Mouse (Mus musculus): ENCODE data around the gene Hemgn. TPM values are rescaled to one million over a fixed set of nuclear protein-coding genes. Genes with fewer than 3 reads are reported as not detected.
A peak's percentile ranks its signal among the peaks of the same experiment; 100 is the strongest.

Hemgn gene
- total RNA-seq (2014; fragmentation: Nextera tagmentation): 0.45 and 1.2 TPM in 2 replicates
- 2.2 and 3.0 TPM in 2 replicates for total RNA-seq (2017)

DNA sequence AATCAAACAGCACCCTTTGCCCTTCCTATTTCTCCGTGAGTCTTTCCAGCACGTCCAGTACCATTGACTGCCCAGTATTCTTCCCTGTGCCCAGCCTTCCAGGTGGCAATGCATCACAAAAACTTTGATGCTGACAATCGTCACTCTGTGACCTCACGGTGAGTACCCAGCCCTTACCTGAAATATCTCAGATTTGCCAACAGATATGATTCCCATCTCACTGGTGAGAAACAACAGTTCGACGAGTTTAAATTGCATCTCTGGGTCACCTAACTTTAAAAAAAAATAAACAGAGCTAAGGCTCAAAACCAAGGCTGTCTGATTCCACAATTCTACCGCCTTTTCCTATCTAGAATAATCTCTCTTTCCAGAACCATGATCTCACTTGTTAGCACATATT is at the start of gene Hemgn:
Hemgn (minus strand) TSS at position 101 of the 400 bp plus-strand sequence.
- no peak for ATAC-seq (replicated peaks; ENCODE audit: poor library complexity, severe bottlenecking)

DNA sequence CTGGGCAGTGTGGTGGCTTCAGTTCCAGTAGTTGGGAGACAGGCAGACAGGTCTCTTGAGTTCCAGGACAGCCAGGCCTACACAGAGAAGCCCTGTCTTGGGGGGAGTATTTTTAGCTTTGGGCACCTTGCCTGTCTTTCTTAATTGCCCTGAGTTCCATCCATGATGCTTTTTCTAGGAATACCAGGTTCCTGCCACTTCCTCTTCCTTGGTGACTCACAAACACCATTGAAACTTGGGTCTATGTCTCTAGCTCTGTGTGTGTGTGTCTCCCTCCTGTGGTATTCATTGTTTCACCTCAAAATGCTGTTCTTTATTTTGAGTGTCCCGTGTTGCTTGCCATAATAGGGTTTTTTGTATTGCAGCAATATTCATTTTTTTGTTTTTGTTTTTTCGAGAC is 45.1 kb upstream of the Hemgn start:
- ATAC-seq (replicated peaks; ENCODE audit: poor library complexity, severe bottlenecking): peak; percentile 58; the same call in 1 of the 2 replicates

DNA sequence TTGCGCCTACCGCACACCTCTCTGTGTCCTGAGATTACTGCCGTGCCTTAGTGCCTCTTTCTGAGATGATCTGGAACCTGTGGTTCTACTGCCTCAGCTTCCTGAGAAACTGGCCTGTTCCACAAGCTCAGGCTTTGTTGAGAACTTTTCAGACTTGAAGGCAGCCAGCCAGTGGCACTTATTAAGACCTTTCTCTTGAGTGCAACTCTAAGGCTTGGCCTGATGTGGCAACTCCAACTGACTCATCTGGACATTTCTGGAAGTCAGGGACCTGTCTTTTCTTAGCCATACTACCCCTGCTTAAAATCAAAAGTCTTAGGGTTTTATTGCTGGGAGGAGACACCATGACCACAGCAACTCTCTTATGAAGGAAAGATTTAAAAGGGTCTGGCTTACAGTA is 43.9 kb upstream of the Hemgn start:
- ATAC-seq (replicated peaks; ENCODE audit: poor library complexity, severe bottlenecking): no peak

DNA sequence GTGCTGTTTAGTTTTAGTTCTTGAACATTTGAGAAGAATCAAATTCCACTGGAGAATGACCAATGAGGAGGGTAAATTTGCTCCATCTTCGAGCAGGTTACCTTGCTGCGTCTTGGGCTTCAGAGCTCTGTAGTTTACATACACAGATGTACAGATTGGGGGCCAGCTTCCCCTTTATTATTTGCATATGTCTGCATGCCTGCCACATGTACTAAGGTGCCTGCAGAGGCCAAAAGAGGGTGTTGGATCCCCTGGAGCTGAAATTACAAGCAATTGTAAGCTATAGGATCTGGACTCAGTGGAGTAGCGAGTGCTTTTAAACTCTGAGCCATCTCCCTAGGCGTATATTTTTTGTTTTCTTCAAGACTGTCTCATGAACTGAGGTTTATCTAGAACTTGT is 43.5 kb upstream of the Hemgn start:
- ATAC-seq (replicated peaks; ENCODE audit: poor library complexity, severe bottlenecking): no peak

DNA sequence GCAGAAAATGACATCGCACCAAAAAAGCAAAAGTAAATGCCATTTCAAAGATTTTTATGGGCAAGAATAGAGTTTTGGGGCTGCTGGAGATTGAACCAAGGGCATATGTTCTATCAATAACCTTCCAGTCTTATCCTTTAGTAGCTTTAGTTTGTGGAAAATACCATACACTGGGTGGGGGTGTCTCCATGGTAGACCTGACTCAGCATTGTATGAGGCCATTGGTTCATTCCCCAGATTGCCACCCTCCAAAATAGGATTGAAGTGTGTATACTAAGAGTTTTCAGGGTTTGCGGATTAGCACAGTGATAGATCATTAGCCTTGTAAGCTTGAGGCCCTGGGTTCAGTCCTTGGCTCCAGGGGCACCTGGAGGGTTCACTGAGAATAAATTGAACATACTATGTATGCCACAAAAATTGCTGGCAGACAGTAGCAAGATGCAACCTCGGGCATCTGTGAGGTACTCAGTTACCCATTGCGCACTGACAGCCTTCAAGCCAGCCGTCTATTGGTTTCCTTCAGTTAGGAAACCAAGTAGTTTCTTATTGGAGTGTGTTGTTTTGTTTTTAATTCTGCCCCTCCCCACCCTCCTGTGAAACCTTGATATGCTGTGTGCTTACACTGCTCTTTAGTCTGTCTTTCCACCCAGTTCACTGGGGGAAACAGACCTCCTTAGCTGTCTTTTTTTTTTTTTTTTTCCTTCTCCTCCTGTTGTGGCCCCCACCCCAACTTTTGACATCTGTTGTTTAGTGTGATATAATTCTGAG is 41.0 kb upstream of the Hemgn start:
- ATAC-seq (replicated peaks; ENCODE audit: poor library complexity, severe bottlenecking): no peak

DNA sequence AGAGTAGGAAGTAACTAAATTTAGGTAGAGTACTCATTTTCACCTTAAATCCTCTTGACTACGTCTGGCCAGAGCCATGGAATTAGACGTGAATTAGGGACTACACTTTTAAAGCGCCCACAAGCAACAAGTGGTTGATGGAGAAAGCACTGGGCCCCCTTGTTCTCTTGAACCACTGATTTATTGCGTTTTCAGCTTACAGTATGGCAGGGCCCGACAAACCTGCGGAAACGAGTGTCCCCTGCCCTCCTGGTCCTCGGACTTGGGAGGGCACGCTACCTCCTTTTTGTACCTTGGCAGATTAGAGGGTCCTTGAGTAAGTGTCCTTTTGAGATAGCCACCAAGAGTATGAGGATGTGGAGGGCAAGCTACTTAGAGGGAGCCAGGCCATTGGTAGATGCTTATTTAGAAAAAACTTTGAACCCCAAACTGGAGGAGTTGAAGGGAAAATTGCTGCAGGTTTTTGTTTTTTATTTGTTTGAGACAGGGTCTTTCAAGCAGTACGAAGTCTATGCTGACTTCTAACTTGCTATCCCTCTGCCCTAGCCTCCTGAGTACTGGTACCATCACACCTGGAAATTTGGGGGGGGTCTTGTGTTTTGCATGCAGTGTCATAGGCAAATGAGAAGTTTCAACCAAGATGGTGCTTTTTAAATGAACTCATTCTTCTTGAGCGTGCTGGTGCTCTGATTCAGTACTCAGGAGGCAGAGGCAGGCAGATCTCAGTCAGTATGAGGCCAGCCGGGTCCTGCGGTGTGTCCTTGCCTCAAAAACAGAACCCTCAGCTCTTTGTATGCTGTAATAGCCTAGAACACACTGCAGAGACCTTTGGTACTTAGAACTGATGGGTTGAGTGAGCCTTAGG is 39.8 kb upstream of the Hemgn start:
- ATAC-seq (replicated peaks; ENCODE audit: poor library complexity, severe bottlenecking): no peak

DNA sequence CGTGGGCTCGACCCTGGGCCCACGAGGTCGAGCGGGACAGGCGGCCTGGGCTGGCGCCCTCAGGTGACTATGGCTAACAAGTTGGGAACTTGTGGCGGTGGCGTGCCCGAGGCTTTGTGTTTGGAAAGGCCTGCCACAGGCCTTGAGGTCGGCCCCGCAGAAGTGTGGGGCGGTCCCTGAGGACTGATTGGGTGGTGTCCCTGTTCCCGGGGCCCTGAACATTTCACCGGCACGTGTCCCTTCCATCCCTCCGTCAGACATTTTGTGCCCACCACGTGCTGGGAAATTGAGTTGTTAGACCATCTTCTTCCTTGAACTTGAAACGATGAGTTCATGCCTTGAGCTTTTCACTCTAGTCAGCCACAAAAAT is 39.2 kb upstream of the Hemgn start:
- peak; percentile 34 for ATAC-seq (replicated peaks; ENCODE audit: poor library complexity, severe bottlenecking)

DNA sequence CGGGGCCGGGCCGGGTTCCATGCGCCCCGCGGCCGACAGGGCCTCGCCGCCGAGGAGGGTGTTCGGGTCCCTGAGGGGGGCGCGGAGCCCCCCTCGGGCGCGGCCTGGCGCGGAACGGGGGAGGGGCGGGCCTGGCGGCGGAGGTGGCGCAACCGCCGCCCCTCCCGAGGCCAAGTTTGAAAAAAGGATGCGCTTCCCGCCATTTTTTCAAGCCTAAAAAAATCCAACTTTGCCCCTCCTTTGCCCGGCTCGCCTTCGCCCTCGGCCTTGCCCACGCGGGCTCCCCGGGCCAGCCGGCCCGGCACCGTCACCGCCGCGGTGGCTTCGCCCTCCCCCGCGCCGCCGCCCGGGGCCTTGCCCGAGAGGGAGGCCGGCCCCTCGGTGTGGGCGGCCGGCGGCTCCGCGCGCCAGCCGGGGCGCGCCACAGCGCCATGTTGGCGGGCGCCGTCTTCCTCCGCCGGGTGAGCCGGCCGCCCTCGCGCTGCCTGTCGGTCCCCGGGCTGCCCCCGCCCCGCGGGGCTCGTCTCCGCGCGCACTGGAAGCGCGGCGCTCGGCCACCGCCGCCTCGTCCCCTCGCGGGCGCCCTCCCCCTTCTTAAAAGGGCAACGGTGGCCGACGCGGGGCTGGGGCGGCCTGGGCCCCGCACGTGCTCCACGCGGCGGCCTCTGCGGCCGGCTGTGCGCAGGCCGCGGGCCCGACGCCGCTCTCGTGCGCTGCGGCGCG is 38.6 kb upstream of the Hemgn start:
- ATAC-seq (replicated peaks; ENCODE audit: poor library complexity, severe bottlenecking): peak; percentile 4; the same call in 1 of the 2 replicates

DNA sequence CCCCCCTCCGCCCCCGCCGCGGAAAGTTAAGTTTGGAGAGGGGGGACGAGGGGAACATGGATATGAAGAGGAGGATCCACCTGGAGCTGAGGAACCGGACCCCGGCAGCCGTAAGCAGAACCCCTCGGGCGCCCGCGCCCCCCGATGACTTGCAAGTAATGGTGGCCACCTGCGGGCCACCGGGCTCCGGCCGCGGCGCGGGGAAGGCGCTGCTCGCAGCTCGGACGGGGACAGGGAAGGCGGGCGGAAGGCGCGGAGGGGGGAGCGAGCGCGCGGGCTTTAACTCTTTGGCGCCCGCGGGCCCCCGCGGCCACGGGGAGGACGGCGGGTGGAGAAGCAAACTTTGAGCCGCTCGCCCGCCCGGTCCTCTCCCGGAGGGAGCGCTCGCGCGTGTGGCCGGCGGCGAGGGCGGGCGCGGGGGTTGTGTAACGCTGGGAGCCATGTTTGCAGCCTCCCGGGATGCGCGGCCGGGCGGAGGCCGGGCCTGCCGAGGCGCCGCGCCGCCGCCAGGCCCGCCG is 38.0 kb upstream of the Hemgn start:
- peak; percentile 2; the same call in 1 of the 2 replicates for ATAC-seq (replicated peaks; ENCODE audit: poor library complexity, severe bottlenecking)

DNA sequence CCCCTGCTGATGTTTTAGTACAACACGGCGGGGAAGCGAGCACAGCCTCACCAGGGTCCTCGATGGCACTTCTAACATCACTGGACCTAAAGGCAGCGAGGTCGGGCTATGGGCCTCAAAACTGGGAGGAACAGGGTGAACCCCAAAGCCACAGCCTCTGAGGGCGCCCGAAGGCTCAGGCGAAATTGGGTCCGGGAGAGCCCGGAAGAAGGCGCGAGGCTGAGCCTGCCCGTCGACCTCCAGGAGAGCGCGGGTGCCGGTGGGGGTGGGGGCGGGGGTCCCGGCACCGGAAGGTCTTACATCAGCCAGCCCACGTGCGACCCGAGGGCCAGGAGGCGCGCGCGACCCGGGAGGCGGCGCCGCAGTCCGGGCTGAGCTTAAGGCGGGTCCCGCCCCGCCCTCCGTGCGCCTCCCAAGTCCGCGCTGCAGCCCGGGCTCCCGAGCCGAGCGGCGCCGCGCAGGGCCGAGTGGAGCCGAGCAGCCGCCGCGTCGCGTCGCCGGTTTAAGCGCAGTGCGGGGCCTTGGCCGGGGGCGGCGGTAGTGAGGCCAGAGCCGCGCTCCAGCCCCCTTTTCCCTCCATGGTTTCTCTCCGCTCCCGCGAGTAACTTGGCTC is 37.3 kb upstream of the Hemgn start, which contains the start of gene Anp32b:
Anp32b (plus strand) TSS at position 384 of the 613 bp plus-strand sequence.
- ATAC-seq (replicated peaks; ENCODE audit: poor library complexity, severe bottlenecking): peak; percentile 57

DNA sequence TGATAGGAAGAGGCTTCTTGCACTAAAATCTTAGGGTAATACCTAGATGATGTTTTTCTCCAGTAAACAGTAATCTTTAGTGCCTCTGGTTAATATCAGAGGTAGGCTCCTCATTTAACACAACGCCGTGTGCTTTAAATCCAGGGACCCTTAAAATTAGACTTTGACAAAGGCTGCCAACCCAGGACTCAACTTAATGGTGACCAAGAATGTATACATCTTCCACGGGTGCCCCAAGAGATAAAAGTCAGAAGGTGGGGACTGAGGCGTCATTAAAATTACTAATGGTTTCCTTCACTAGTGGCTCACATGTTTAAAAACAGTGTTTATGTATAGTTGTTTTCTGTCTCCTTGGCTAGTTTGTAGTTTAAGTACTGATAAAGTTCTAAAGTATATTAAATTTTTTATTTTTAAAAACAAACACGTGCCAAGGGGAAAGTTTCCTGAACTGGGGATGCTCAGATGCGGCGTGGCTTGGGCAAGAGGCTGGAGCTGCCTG is 36.8 kb upstream of the Hemgn start:
- ATAC-seq (replicated peaks; ENCODE audit: poor library complexity, severe bottlenecking): no peak

DNA sequence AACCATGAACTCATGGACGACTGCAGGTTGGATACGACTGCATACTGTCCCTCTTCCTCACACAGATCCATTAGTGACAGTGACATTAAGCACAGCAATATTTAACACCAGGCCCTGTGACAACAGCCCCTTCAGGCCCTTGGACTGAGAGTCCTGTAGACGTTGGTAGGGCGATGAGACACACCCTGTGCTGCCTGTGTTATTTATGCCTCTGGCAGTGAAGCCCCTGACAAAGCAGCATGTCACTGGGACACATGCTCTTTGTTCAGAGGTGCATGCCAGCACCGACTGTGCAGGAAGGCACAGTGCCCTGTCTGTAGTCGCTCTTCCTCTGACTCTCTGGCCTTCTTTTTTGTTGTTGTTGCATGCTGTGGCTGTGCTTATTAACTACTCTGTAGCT is 35.6 kb upstream of the Hemgn start:
- ATAC-seq (replicated peaks; ENCODE audit: poor library complexity, severe bottlenecking): no peak

DNA sequence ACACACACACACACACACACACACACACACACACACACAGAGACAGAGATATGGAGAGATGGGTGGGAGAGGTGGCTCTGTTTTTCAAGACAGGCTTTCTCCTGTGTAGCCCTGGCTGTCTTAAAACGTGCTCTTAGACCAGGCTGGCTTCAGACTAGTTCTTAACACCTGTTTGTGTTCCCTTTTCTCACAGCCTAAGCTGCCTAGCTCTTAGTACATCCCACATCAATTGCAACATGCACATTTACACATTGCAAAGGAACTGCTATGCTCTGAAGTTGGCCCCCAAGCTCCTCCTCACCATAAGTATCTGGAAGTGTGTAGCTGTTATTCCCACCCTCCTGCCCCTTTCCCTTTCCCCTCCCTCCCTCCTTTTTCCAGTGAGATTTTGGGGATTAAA is 34.2 kb upstream of the Hemgn start:
- ATAC-seq (replicated peaks; ENCODE audit: poor library complexity, severe bottlenecking): peak; percentile 41

DNA sequence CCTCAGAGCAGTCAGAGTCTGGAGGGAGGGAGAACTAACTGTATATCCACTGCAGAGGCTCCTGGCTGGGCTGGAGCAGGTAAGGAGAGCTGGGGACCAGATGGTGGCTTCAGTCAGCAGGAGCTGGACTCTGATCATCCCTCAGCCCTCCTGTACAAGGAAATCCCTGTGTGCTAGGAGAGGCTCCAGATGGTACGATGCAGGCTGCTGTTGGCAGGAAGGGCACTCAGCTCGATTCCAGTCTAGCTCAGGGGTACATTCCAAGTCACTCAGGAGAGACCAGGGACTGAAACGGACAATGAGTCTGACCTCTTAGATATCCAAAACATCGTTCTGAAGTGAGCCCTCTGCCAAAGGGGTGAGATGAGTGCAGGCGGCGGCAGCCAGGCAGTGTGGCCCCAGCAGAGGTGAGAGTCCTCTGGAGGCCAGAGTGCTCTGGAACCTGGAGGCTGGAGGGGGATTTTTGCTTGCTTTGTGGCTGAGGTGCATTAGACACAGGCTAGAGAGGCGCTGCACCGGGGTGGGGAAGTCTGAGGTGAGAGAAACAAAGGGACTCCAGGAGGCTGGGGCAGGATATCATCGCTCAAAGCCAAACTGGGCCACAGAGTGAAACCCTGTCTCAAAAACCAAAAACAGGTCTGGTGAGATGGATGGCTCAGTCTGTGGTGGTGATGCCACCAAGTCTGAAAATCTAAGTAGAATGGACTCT is 32.1 kb upstream of the Hemgn start:
- ATAC-seq (replicated peaks; ENCODE audit: poor library complexity, severe bottlenecking): no peak

DNA sequence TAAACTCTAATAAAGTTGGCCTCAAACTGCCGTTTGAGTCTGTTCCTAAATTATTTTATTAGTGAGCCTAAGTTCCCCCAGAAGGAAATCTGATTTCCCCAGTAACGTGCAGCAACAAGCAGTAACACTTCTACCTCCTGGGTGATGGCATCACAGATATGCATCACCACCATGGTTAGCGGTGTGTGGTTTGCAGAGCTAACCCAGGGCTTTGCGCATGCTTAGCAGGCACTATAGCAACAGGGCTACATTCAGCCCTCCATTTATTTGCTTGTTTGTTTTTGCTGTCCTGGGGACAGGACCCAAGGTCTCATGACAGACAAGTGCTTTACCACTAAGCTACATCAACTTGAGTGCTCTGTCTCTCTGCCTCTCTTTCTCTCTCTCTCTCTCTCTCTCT is 29.2 kb upstream of the Hemgn start:
- peak; percentile 88 for ATAC-seq (replicated peaks; ENCODE audit: poor library complexity, severe bottlenecking)

DNA sequence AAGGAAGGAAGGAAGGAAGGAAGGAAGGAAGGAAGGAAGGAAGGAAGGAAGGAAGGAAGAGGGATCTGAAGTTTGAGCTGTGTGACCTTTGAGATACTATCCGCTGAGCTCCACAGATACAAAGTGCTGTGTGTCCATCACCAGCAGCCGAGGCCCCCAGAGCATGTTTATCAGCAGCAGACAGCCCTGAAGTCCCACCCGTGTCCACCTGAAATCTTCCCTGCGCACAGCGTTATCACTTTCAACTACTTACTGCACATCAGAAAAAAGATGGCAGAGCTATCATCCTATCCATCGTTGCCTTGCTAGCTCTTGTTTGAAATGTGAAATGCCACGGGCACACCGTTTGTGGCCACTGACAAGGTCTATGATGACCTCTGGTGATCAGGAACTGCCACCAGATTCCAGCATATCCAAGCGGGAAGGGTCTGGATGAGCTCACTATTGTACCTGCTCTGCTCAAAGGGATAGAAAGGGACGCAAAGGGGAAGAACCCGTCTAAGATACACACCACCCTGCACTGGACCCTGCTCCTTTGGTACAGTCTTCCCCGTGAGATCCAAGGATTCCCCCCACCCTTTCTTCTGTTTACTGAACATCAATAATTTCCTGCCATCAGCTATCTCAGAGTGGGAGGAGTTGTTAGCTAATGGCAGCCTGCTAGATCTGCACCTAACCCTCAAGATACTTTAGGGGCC is 19.2 kb upstream of the Hemgn start:
- no peak for ATAC-seq (replicated peaks; ENCODE audit: poor library complexity, severe bottlenecking)

DNA sequence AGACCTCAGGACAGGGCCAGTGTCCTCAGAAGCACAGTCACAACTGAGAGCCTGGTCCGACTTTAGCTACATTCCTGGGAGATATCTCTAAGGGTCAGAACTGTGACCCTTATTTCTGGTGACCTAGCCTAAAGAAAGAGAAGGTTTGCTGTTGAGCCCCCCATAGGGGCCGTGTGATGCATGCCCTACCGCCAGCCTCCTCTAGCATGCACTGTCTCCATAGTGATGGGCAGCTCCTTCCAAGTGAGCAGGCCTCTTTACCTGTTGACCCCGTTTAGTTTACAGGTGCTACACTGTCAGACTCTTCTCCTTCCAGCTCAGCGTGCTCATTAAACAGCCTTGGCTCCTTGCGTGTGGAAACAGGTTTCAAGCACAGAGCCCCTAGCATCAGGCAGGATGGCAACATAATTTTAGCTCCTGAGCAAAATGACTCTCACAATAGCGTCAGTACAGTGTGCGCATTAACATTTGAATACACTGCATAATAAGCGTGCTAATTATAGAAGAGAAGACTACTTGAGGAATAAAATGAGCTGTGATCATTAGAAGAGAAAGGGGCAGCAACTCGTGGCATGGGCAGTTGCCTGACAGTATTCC is 15.7 kb upstream of the Hemgn start:
- ATAC-seq (replicated peaks; ENCODE audit: poor library complexity, severe bottlenecking): no peak

DNA sequence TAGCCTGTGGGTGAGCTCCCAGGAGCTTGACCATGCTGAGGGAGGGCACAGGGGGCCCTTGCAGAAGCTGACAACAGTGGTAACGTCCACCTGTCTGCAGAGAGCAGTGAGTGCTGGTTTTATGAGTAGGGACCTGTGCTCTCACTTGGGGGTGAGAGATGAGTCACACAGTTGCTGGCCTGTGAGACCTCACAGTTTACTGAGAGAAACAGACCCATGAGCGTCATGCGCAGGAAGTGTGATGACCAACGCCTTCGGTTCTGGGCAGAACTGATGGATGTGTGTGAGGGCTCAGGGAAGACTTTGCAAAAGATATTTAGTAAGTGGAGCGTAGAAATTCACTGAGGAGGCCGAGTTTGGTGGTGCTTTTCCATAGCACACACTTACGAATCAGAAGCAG is 9.3 kb upstream of the Hemgn start:
- ATAC-seq (replicated peaks; ENCODE audit: poor library complexity, severe bottlenecking): 0 out of 2 replicates have a peak, but pooled peaks have one; percentile 13

Measured in granulocyte monocyte progenitor cell, adult 5-6 weeks (primary cell).